Mouse (Mus musculus): Measurements from ENCODE around the gene Mvb12a.

Mvb12a gene

GRCm38 (mm10) chr8:71593556-71594323 is 51.0 kb downstream of the Mvb12a start:
- no peak for DNase-seq (ENCODE audit: low spot score)

GRCm38 (mm10) chr8:71594324-71594722 is 51.6 kb downstream of the Mvb12a start:
- DNase-seq (ENCODE audit: low spot score): no peak

GRCm38 (mm10) chr8:71595862-71596261 is 53.1 kb downstream of the Mvb12a start:
- peak; percentile 65 for DNase-seq (ENCODE audit: low spot score)

GRCm38 (mm10) chr8:71596384-71596783 is 53.7 kb downstream of the Mvb12a start:
- no peak for DNase-seq (ENCODE audit: low spot score)

GRCm38 (mm10) chr8:71596798-71597197 is 54.1 kb downstream of the Mvb12a start:
- DNase-seq (ENCODE audit: low spot score): no peak

GRCm38 (mm10) chr8:71597451-71597850 is 54.7 kb downstream of the Mvb12a start, which contains the start of gene Fam129c:
TSS of gene Fam129c (plus strand) at chr8:71597648.
- DNase-seq (ENCODE audit: low spot score): no peak

Measured in urinary bladder, postnatal 10 days (tissue).